Mouse (Mus musculus): ENCODE data around the gene Socs4.

DNA sequence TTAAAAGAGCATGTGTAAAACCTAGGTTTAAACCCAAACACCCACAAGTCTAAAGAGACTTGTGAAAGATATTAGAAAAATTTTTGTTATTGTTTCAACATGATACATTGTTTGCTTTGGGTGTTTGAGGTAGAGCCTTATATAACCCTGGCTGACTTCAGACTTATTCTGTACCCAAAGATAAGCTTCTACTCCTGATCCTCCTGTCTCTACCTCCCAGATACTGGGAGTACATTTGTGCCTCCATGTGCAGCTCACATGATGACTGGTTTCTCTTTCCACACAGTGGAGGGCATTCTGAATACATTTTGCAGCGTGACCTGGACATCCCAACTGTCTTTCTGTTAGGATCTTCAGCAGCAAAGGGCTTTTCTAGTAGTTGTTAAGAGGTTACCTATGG, 9.5 kb downstream of the Socs4 start:
- no peak for TF ChIP-seq POLR2A (IDR thresholded peaks at IDR 0.05; ENCODE audit: insufficient read depth, low read depth, low read length)
- TF ChIP-seq CTCF (IDR thresholded peaks at IDR 0.05) = no peak

Measured in heart, adult 2 months (tissue).